Mouse (Mus musculus): ENCODE measurements at regions not wholly inside any gene's neighbourhood (a gene's known extent, or its start where the extent isn't known, plus 50 kb on each side); places are given as distances from the start of the nearest gene placed in this dataset.

- no peak overlapping the region for H3K9ac ChIP-seq (ENCODE audit: low read depth, low read length, severe bottlenecking)
- TF ChIP-seq POLR2A (IDR thresholded peaks at IDR 0.05; ENCODE audit: borderline replicate concordance, extremely low read depth, insufficient read depth, insufficient read length), result no peak
- DNase-seq (ENCODE audit: low spot score), result no peak
- no peaks in the 10 kb centered on the region for H3K4me1 ChIP-seq (ENCODE audit: control insufficient read depth, insufficient read depth, low read length)
- no peak overlapping the region for H3K27ac ChIP-seq (replicated peaks; ENCODE audit: low read depth, low read length)
- 28% methylated on average over 6 of the region's 6 CpGs for WGBS
- H3K27me3 ChIP-seq (ENCODE audit: control insufficient read depth, insufficient read depth, low read length), result no peaks in the 10 kb centered on the region
- no peak for ATAC-seq (ENCODE audit: low FRiP score, low read depth)
- H3K4me3 ChIP-seq (replicated peaks; ENCODE audit: low read length), result no peak overlapping the region
- no peak overlapping the region for H3K4me2 ChIP-seq (replicated peaks; ENCODE audit: low read depth, low read length, severe bottlenecking)
- H3K36me3 ChIP-seq (ENCODE audit: control insufficient read depth, insufficient read depth, low read length), result no peaks in the 10 kb centered on the region
- H3K9me3 ChIP-seq (ENCODE audit: control insufficient read depth, low read length), result no peaks in the 10 kb centered on the region
Observed at GRCm38 (mm10) chr9:27556315-27557225, 160.0 kb downstream of the Spata19 start.

DNA sequence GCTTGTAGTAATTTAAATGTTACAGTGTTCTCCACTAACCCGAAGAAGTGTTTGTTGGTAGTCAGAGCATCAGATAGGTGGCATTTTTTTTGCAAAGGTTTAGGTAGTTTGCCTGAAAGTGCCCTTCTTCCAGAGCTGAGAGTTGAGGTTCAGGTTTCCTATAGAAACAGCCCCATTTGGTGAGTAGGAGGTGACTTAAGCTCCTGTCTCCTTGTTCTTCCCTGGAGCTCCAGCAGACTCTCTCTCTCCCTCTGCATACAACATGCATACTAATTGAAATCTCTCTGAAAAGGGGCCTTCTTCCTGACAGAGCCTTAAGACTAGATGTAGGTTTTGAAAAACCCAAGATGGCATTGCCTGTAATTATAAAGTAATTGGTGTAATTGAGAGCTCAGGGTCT, 161.3 kb downstream of the Spata19 start:
- no peak for TF ChIP-seq POLR2A (IDR thresholded peaks at IDR 0.05; ENCODE audit: borderline replicate concordance, extremely low read depth, insufficient read depth, insufficient read length)
- H3K9ac ChIP-seq (ENCODE audit: low read depth, low read length, severe bottlenecking), result no peak overlapping the region
- no peak overlapping the region for H3K4me2 ChIP-seq (replicated peaks; ENCODE audit: low read depth, low read length, severe bottlenecking)
- no peaks in the 10 kb centered on the region for H3K27me3 ChIP-seq (ENCODE audit: control insufficient read depth, insufficient read depth, low read length)
- DNase-seq (ENCODE audit: low spot score) (no peak), ATAC-seq (ENCODE audit: low FRiP score, low read depth) (no peak)
- no peak overlapping the region for H3K4me3 ChIP-seq (replicated peaks; ENCODE audit: low read length)
- no peaks in the 10 kb centered on the region for H3K9me3 ChIP-seq (ENCODE audit: control insufficient read depth, low read length)
- 52% methylated on average over 1 of the region's 1 CpGs for WGBS
- no peak overlapping the region for H3K27ac ChIP-seq (replicated peaks; ENCODE audit: low read depth, low read length)
- no peaks in the 10 kb centered on the region for H3K4me1 ChIP-seq (ENCODE audit: control insufficient read depth, insufficient read depth, low read length)
- H3K36me3 ChIP-seq (ENCODE audit: control insufficient read depth, insufficient read depth, low read length), result no peaks in the 10 kb centered on the region

DNA sequence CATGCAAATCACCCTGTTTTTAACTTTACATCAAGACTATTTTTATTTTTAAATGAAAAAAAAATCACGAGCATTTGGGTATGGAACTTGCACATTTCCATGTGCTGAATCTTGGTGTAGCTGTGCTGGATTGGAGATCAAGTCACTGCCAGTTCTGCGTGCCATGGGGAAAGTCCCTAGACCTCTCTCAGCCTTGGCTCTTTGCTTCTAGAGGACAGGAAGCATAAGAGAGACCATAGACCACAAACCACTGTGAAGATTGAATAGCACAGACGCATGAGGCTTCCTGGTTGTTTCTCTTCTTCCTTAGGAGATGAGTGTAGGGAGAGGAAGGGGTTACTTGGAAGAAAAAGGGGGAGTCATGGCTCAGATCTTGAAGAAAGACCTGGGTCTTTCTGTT, 161.7 kb downstream of the Spata19 start:
- no peak for ATAC-seq (ENCODE audit: low FRiP score, low read depth)
- no peak overlapping the region for H3K27ac ChIP-seq (replicated peaks; ENCODE audit: low read depth, low read length)
- H3K9me3 ChIP-seq (ENCODE audit: control insufficient read depth, low read length), result no peaks in the 10 kb centered on the region
- no peak overlapping the region for H3K4me2 ChIP-seq (replicated peaks; ENCODE audit: low read depth, low read length, severe bottlenecking)
- 81% methylated on average over 3 of the region's 3 CpGs for WGBS
- no peaks in the 10 kb centered on the region for H3K4me1 ChIP-seq (ENCODE audit: control insufficient read depth, insufficient read depth, low read length)
- H3K27me3 ChIP-seq (ENCODE audit: control insufficient read depth, insufficient read depth, low read length), result no peaks in the 10 kb centered on the region
- TF ChIP-seq POLR2A (IDR thresholded peaks at IDR 0.05; ENCODE audit: borderline replicate concordance, extremely low read depth, insufficient read depth, insufficient read length), result no peak
- no peaks in the 10 kb centered on the region for H3K36me3 ChIP-seq (ENCODE audit: control insufficient read depth, insufficient read depth, low read length)
- DNase-seq (ENCODE audit: low spot score), result no peak
- H3K4me3 ChIP-seq (replicated peaks; ENCODE audit: low read length), result no peak overlapping the region
- no peak overlapping the region for H3K9ac ChIP-seq (ENCODE audit: low read depth, low read length, severe bottlenecking)

- Histone ChIP-seq H3K4me2 (replicated peaks; ENCODE audit: low read depth, low read length, severe bottlenecking) (no peak overlapping the region), H3K36me3 (ENCODE audit: control insufficient read depth, insufficient read depth, low read length) (no peaks in the 10 kb centered on the region), H3K27ac (replicated peaks; ENCODE audit: low read depth, low read length) (no peak overlapping the region), H3K9ac (ENCODE audit: low read depth, low read length, severe bottlenecking) (no peak overlapping the region), H3K4me3 (replicated peaks; ENCODE audit: low read length) (no peak overlapping the region), H3K4me1 (ENCODE audit: control insufficient read depth, insufficient read depth, low read length) (no peaks in the 10 kb centered on the region), H3K9me3 (ENCODE audit: control insufficient read depth, low read length) (no peaks in the 10 kb centered on the region), H3K27me3 (ENCODE audit: control insufficient read depth, insufficient read depth, low read length) (no peaks in the 10 kb centered on the region)
- DNase-seq (ENCODE audit: low spot score) (no peak), ATAC-seq (ENCODE audit: low FRiP score, low read depth) (peak; percentile 44; the same call in 1 of the 2 replicates)
- WGBS, result 57% methylated on average over 8 of the region's 8 CpGs
- TF ChIP-seq POLR2A (IDR thresholded peaks at IDR 0.05; ENCODE audit: borderline replicate concordance, extremely low read depth, insufficient read depth, insufficient read length), result no peak
Observed at GRCm38 (mm10) chr9:27568372-27569053, 171.9 kb downstream of the Spata19 start.

- 88% methylated on average over 7 of the region's 7 CpGs for WGBS
- no peaks in the 10 kb centered on the region for H3K4me1 ChIP-seq (ENCODE audit: control insufficient read depth, insufficient read depth, low read length)
Observed at GRCm38 (mm10) chr9:27569054-27569387, 172.4 kb downstream of the Spata19 start.

More at GRCm38 (mm10) chr9:27569054-27569387, 172.4 kb downstream of the Spata19 start:
- DNase-seq (ENCODE audit: low spot score) (no peak), ATAC-seq (ENCODE audit: low FRiP score, low read depth) (no peak)
- Histone ChIP-seq H3K4me3 (replicated peaks; ENCODE audit: low read length) (no peak overlapping the region), H3K4me2 (replicated peaks; ENCODE audit: low read depth, low read length, severe bottlenecking) (no peak overlapping the region), H3K36me3 (ENCODE audit: control insufficient read depth, insufficient read depth, low read length) (no peaks in the 10 kb centered on the region), H3K9ac (ENCODE audit: low read depth, low read length, severe bottlenecking) (no peak overlapping the region), H3K27me3 (ENCODE audit: control insufficient read depth, insufficient read depth, low read length) (no peaks in the 10 kb centered on the region), H3K9me3 (ENCODE audit: control insufficient read depth, low read length) (no peaks in the 10 kb centered on the region), H3K27ac (replicated peaks; ENCODE audit: low read depth, low read length) (no peak overlapping the region)
- TF ChIP-seq POLR2A (IDR thresholded peaks at IDR 0.05; ENCODE audit: borderline replicate concordance, extremely low read depth, insufficient read depth, insufficient read length), result no peak

Data from limb, embryonic 14.5 days (tissue).